Mouse (Mus musculus) midbrain, embryonic 14.5 days (tissue): ENCODE measurements around the gene Cep350. TPM values are rescaled to one million over a fixed set of nuclear protein-coding genes. Genes with fewer than 3 reads are reported as not detected.

Source experiments
- ATAC-seq: fragments of 200-750 bp; cut with Nextera tagmentation; 2 replicates; pipeline ENCODE4 v1.8.0; 2017; ENCODE audit warnings: moderate number of reproducible peaks, moderate library complexity; ENCODE audit not compliant: low FRiP score, low TSS enrichment
- DNase-seq: peaks from one replicate; pipeline ENCODE4 v3.0.0-alpha.2; 2015
- H3K27ac ChIP-seq: fragments of 300-500 bp; sonication (generic); replicated peaks from 2 replicates; pipeline ENCODE4 v1.5.1; 2014; ENCODE audit warnings: mild to moderate bottlenecking, low read depth, low read length, moderate library complexity
- H3K27me3 ChIP-seq: fragments of 300-500 bp; sonication (generic); 2 replicates; pipeline ENCODE4 v1.6.1; 2014; ENCODE audit warnings: low read length, control low read depth, mixed read lengths; ENCODE audit not compliant: control insufficient read depth, insufficient read depth
- H3K36me3 ChIP-seq: fragments of 300-500 bp; sonication (generic); 2 replicates; pipeline ENCODE4 v1.6.1; 2014; ENCODE audit warnings: low read length, control low read depth; ENCODE audit not compliant: control insufficient read depth, insufficient read depth
- H3K4me1 ChIP-seq: fragments of 300-500 bp; sonication (generic); 2 replicates; pipeline ENCODE4 v1.6.1; 2014; ENCODE audit warnings: mild to moderate bottlenecking, antibody characterized with exemption, low read length, control low read depth; ENCODE audit not compliant: control insufficient read depth, insufficient read depth
- H3K4me2 ChIP-seq: fragments of 300-500 bp; sonication (generic); 2 replicates; pipeline ENCODE4 v1.6.1; 2014; ENCODE audit warnings: mild to moderate bottlenecking, low read length, moderate library complexity
- H3K4me3 ChIP-seq: fragments of 300-500 bp; sonication (generic); replicated peaks from 2 replicates; pipeline ENCODE4 v1.5.1; 2014; ENCODE audit warnings: low read depth, low read length
- H3K9ac ChIP-seq: fragments of 300-500 bp; sonication (generic); replicated peaks from 2 replicates; pipeline ENCODE4 v1.6.1; 2014; ENCODE audit warnings: mild to moderate bottlenecking, low read length, moderate library complexity
- H3K9me3 ChIP-seq: fragments of 300-500 bp; sonication (generic); 2 replicates; pipeline ENCODE4 v1.6.1; 2016; ENCODE audit warnings: low read length, control low read depth, mixed read lengths; ENCODE audit not compliant: control insufficient read depth
- WGBS: fragments of 180-500 bp; shearing (Covaris S2); extraction: QIAGEN DNeasy Blood & Tissue Kit; methylation state at CpG from one replicate; pipeline ENCODE4 v1.1.7; 2014; 5-methylcytosine and 5-hydroxymethylcytosine counted together
- polyA plus RNA-seq: library from polyadenylated mRNA; unstranded; fragments of >200 nt; fragmentation: Nextera tagmentation; extraction: Ambion mirVana; gene quantifications from 2 replicates; pipeline ENCODE4 v1.2.1, GENCODE M21; 2014

Cep350 gene
- polyA plus RNA-seq = 14.6 and 16.0 TPM in 2 replicates

DNA sequence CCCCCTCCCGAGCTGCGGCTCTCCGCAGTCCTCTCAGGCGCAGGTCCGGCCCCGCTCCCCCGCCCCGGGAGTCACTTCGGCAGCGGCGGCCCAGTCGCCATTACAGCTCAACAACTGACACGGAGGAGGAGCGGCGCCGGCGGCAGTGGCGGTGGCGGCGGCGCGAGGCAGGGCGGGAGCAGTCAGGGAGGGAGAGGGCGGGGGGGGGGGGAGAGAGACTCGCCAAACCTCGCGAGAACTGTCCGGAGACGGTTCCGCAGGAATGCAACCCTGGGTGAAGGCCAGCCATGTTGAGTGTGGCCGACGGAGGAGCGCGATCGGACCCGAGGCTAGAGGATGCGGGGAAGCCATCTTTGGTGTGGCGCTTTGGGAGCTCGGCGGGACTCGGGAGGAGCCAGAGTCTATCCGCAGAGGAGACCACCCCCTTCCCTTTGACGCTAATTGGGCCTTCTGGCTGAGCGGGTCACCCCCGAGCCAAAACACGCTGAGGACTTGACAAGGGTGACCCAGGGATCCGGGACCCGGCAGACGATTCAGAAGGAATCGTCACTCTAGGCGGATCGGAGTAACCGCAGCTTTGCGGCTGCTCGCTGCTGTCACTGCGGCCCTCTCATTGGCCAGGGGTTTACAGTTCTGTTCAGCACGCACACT is at the start of gene Cep350:
Gene Cep350 (minus strand): TSS at position 188 of the 651 bp plus-strand sequence.
- H3K36me3 ChIP-seq = no peaks in the 10 kb centered on the region
- no peaks in the 10 kb centered on the region for H3K9me3 ChIP-seq
- DNase-seq (peak; percentile 98), ATAC-seq (peak; percentile 97)
- H3K27me3 ChIP-seq = no peaks in the 10 kb centered on the region
- peak within 1 kb of the TSS; percentile 98 for H3K9ac ChIP-seq
- WGBS = under 1% methylated on average over 57 of the region's 57 CpGs
- peak within 1 kb of the TSS; percentile 98 for H3K27ac ChIP-seq
- peak within 1 kb of the TSS; percentile 79 for H3K4me2 ChIP-seq
- peak within 1 kb of the TSS; percentile 96 for H3K4me3 ChIP-seq
- H3K4me1 ChIP-seq = peaks cover 23% of the 10 kb centered on the region

DNA sequence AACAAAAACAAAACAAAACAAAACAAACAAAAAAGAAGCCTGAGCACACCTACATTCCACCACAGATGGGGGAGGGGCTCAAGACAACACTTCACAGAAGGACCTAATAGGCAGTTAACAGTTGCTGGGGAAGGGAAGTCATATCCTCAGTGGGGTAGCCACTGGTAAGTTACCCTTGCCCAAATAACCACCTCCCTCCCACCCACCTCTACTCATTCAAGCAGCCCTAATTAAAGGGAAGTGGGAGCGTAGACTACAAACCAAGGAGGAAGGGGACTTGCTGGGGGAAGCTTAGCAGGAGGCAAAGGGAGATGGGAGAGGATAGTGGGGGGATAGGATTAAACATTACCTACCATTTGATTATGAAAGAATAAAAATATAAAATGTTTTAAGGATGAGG is 47.3 kb upstream of the Cep350 start:
- Histone ChIP-seq H3K4me2 (no peak overlapping the region), H3K27ac (no peak overlapping the region), H3K9ac (no peak overlapping the region), H3K27me3 (no peaks in the 10 kb centered on the region), H3K36me3 (peaks cover 47% of the 10 kb centered on the region), H3K4me3 (no peak overlapping the region), H3K4me1 (no peaks in the 10 kb centered on the region), H3K9me3 (no peaks in the 10 kb centered on the region)
- ATAC-seq (no peak), DNase-seq (no peak)
- 100% methylated on average over 1 of the region's 1 CpGs for WGBS

DNA sequence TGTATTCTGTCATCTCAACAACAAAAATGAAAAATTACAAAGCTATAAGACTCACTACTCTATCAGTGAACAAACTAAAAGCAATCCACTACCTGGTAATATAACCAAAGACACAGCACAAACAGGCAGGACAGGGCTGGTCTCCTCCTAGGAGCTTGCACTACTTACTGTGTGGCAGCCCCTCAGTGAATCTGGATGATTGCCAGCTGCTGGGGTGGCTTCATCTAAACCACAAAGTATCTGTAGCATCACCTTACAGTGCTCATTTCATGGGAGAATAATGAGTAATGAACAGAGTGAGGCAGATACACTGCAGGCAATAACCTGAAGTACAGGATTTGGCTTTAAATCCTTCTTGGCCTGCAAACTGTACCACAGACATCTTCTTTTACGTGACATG is 46.7 kb upstream of the Cep350 start:
- WGBS = 100% methylated on average over 1 of the region's 1 CpGs
- DNase-seq = no peak
- H3K4me1 ChIP-seq = no peaks in the 10 kb centered on the region
- H3K36me3 ChIP-seq = peaks cover 48% of the 10 kb centered on the region
- no peaks in the 10 kb centered on the region for H3K27me3 ChIP-seq
- no peak overlapping the region for H3K9ac ChIP-seq
- no peak overlapping the region for H3K4me3 ChIP-seq
- H3K27ac ChIP-seq = no peak overlapping the region
- ATAC-seq = no peak
- no peaks in the 10 kb centered on the region for H3K9me3 ChIP-seq
- H3K4me2 ChIP-seq = no peak overlapping the region

DNA sequence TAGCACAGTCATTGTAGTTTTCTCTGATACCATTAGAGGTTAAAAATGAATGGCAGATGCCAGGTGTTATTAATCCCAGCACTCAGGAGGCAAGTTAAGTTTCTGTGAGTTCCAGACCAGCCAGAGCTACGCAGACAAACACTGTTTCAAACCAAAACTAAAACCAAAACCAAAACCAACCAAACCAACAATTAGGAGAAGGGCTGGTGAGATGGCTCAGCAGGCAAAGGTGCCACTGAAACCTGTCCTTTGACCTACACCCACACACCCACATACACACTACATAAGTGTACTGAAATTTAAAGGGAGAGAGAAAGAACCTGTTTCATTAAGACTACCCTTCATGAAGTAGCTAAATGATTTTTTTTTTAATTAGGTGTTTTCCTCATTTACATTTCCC is 35.9 kb upstream of the Cep350 start:
- Histone ChIP-seq H3K36me3 (peaks cover 50% of the 10 kb centered on the region), H3K4me1 (no peaks in the 10 kb centered on the region), H3K4me2 (no peak overlapping the region), H3K27me3 (no peaks in the 10 kb centered on the region), H3K9me3 (no peaks in the 10 kb centered on the region), H3K9ac (no peak overlapping the region), H3K4me3 (no peak overlapping the region), H3K27ac (no peak overlapping the region)
- ATAC-seq (no peak), DNase-seq (no peak)
- 100% methylated on average over 1 of the region's 1 CpGs for WGBS

DNA sequence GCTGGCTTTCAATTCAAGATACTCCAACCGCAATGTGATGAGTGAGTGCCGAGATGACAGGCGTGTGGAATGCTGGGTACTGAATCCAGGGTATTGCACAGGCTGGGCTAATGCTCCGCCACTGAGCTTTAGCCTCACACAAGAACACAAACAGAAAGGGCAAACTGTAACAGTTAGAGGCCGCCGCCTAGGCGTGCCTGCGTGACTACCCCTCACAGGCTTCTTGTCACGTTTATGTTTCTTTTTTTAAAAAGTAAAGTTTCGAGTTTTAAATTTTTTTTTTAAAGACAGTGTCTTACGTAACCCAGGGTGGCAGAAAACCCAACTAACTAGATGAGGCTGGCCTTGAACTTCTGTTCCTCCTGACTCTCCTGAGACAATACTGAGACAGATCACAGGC is 32.9 kb upstream of the Cep350 start:
- WGBS = 92% methylated on average over 11 of the region's 11 CpGs
- DNase-seq = no peak
- no peak overlapping the region for H3K27ac ChIP-seq
- no peaks in the 10 kb centered on the region for H3K4me1 ChIP-seq
- H3K4me3 ChIP-seq = no peak overlapping the region
- no peaks in the 10 kb centered on the region for H3K9me3 ChIP-seq
- H3K4me2 ChIP-seq = no peak overlapping the region
- H3K27me3 ChIP-seq = no peaks in the 10 kb centered on the region
- ATAC-seq = no peak
- H3K9ac ChIP-seq = no peak overlapping the region
- H3K36me3 ChIP-seq = peaks cover 32% of the 10 kb centered on the region

DNA sequence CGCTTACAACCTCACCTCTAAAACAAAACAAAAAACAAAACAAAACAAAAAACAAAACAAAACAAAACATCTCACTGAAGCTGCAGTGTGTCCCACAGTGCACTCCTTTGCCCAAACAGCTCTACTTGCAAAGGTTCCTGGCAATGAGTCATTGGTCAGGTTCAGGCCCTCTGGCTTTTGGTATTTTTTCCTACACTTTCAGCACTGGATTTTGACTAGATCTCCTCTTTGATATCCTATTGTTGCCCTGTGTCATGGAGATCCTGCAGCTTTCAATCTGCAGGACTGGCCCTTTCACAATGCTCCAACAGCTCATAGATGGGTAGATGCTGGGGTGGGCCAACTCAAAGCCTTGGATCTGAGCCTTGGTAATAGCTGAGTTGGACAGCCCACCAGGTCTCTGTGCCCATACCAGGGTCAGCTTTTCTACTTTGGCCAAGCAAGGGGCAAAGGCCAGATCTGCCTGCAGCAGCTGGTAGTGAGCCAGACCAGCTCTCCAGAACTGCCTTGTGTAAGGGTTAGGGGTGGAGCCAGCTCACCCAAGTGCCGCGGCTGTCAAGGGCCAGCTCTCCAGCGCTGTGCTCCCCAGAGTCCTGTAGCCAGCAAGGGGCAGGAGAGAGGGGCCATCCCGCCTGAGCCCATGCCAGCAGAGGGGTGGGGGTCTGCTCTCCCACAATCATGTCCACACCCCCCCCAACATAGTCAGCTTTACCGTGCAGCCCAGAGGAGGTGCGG is 30.3 kb upstream of the Cep350 start:
- Histone ChIP-seq H3K4me1 (no peaks in the 10 kb centered on the region), H3K4me3 (no peak overlapping the region), H3K36me3 (peaks cover 26% of the 10 kb centered on the region), H3K9me3 (no peaks in the 10 kb centered on the region), H3K27me3 (no peaks in the 10 kb centered on the region), H3K27ac (no peak overlapping the region), H3K9ac (no peak overlapping the region), H3K4me2 (no peak overlapping the region)
- WGBS = 77% methylated on average over 7 of the region's 7 CpGs
- ATAC-seq = no peak
- DNase-seq = no peak

DNA sequence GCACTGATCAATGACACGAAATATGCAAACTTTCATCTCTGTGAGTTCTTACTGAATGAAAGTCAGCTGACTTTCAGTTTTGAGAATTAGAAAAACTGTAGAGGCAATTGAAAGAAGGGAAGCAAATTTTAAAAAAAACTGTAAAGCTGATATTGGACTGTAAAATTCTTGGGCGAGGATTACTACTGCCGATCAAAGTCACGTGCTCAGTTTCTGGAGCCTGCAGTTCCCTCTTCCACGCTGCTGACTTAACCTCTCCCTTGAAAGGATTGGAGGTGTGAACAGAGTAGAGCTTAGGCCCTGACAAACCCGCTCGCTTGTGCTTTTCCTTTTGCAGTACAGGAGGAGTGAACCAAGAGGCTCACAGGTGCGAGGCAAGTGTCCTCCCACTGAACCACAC is 29.3 kb upstream of the Cep350 start:
- H3K36me3 ChIP-seq = peaks cover 19% of the 10 kb centered on the region

DNA sequence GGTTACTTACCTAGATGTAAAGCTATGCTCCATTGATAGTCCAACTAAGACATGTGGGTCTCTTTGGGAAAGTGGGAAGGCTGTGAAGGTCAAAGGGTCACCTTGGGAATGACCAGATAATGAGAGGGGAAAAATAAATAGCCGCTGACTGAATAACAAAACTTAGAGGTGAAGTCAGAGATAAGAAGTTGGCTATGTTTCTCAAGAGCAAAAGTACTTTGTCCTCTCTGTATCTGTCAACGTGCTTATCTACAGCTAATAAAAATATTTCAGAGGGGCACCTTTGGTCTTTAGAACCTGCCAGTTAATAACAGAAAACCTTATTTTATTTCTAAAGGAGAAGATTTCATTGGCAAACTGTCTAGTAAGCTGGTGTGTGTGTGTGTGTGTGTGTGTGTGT is 22.6 kb upstream of the Cep350 start:
- Histone ChIP-seq H3K27ac (no peak overlapping the region), H3K27me3 (no peaks in the 10 kb centered on the region), H3K9ac (no peak overlapping the region), H3K36me3 (no peaks in the 10 kb centered on the region), H3K4me3 (no peak overlapping the region), H3K4me2 (no peak overlapping the region), H3K4me1 (no peaks in the 10 kb centered on the region), H3K9me3 (no peaks in the 10 kb centered on the region)
- WGBS = 90% methylated on average over 2 of the region's 2 CpGs
- no peak for DNase-seq
- no peak for ATAC-seq

More for the DNA sequence above, 29.3 kb upstream of the Cep350 start:
- no peaks in the 10 kb centered on the region for H3K4me1 ChIP-seq
- no peaks in the 10 kb centered on the region for H3K9me3 ChIP-seq
- no peak for DNase-seq
- no peaks in the 10 kb centered on the region for H3K27me3 ChIP-seq
- WGBS = 91% methylated on average over 8 of the region's 8 CpGs
- no peak overlapping the region for H3K9ac ChIP-seq
- H3K4me2 ChIP-seq = no peak overlapping the region
- no peak overlapping the region for H3K4me3 ChIP-seq
- ATAC-seq = no peak
- no peak overlapping the region for H3K27ac ChIP-seq

DNA sequence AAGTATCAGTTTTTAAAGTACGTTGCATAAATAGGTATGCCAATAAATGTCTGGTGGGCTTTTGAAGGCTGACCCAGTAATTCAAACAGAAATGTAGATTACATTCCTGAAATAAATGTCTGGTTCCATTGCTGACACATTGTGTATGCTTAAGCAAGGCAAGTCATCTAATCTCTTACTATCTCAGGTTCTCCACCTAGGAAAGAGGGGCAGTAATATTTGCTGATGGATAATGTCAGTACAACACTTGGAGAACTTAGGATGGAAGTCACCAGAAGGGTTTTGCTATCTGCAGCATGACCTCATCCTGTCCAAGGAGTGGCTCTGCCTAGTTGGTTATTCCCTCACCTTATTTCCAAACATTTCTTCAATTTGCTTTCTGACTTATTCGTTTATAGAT is 21.5 kb upstream of the Cep350 start:
- H3K36me3 ChIP-seq = no peaks in the 10 kb centered on the region
- no peaks in the 10 kb centered on the region for H3K4me1 ChIP-seq
- no peak overlapping the region for H3K9ac ChIP-seq
- WGBS = 91% methylated on average over 2 of the region's 2 CpGs
- H3K27ac ChIP-seq = no peak overlapping the region
- ATAC-seq (no peak), DNase-seq (no peak)
- H3K4me3 ChIP-seq = no peak overlapping the region
- H3K4me2 ChIP-seq = no peak overlapping the region
- no peaks in the 10 kb centered on the region for H3K9me3 ChIP-seq
- no peaks in the 10 kb centered on the region for H3K27me3 ChIP-seq
